25 mouse cellular contexts compared by ENCODE assay signal in genomic region chr15:8588065-8588464, GRCm38 (mm10).
"Had no signal": no experiment of that assay in that cellular context is flagged by ENCODE, and none has a peak within 500 bp of the region (broad histone marks: within the 10 kb centered on the region; RNA-seq: fewer than 3 reads in every experiment).

No protein-coding gene starts in this region.

- DNase-seq: gastrocnemius, postnatal 14 days; gastrocnemius, postnatal 36 days; heart, adult 18-20 months; heart, postnatal 10 days; heart, postnatal 4 days; kidney, adult 11 months; kidney, adult 2 months; kidney, adult 9 months; kidney, postnatal 14 days; kidney, postnatal 36 days; layer of hippocampus, adult 9-11 months; layer of hippocampus, postnatal 36 days; left cerebral cortex, postnatal 4 days had no signal

- H3K36me3 ChIP-seq: heart, embryonic 10.5 days; heart, embryonic 12.5 days; hindbrain, embryonic 10.5 days; hindbrain, embryonic 13.5 days; hindbrain, embryonic 15.5 days; kidney, embryonic 15.5 days; limb, embryonic 13.5 days; limb, embryonic 15.5 days; liver, embryonic 12.5 days had no signal

- ATAC-seq: inflammation-experienced regulatory T-cells, adult 6 months; intestine, embryonic 16.5 days; liver, embryonic 12.5 days had no signal

- H3K4me1 ChIP-seq: heart, embryonic 10.5 days; heart, embryonic 12.5 days; kidney, embryonic 15.5 days; liver, embryonic 12.5 days had no signal

- H3K4me3 ChIP-seq: heart, embryonic 10.5 days; heart, embryonic 12.5 days; hindbrain, embryonic 10.5 days; hindbrain, embryonic 13.5 days; hindbrain, embryonic 15.5 days; kidney, embryonic 15.5 days; limb, embryonic 13.5 days; limb, embryonic 15.5 days; liver, embryonic 12.5 days had no signal

- H3K9me3 ChIP-seq: heart, embryonic 10.5 days; heart, embryonic 12.5 days; hindbrain, embryonic 10.5 days; hindbrain, embryonic 13.5 days; hindbrain, embryonic 15.5 days; kidney, embryonic 15.5 days; limb, embryonic 13.5 days; limb, embryonic 15.5 days; liver, embryonic 12.5 days had no signal

- H3K27ac ChIP-seq: heart, embryonic 10.5 days; hindbrain, embryonic 10.5 days; hindbrain, embryonic 13.5 days; hindbrain, embryonic 15.5 days; kidney, embryonic 15.5 days; kidney, postnatal 0 days; limb, embryonic 13.5 days; limb, embryonic 15.5 days; liver, embryonic 12.5 days had no signal

- H3K9ac ChIP-seq: heart, embryonic 12.5 days; hindbrain, embryonic 13.5 days; hindbrain, embryonic 15.5 days; kidney, embryonic 15.5 days; limb, embryonic 13.5 days; limb, embryonic 15.5 days; liver, embryonic 12.5 days had no signal

- H3K27me3 ChIP-seq: heart, embryonic 12.5 days; hindbrain, embryonic 13.5 days; hindbrain, embryonic 15.5 days; kidney, embryonic 15.5 days; limb, embryonic 13.5 days; limb, embryonic 15.5 days; liver, embryonic 12.5 days had no signal
